Mouse (Mus musculus): ENCODE results near the gene Tsc22d1.

Tsc22d1 gene

DNA sequence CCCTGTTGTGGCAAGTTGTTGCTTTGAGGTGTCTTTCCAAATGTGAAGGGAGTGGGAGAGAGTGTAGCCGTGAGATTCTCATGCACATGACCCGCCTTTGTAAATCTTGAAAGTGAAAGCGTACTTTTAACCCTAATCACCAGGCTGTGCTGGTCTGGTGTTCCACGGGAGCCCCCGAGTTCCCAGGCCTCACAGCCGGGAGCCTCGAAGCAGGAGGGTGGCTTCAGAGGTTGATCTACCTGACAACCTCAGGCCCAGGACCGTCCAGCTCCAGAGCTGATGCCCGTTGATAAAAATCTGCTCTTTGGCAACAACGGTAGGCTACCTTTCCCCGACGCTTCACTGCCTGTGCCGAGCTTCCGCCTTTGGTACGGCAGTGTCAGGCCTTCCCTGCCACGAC lies 72.8 kb downstream of the Tsc22d1 start:
- DNase-seq (ENCODE audit: low spot score): no peak

- DNase-seq (ENCODE audit: low spot score): peak; percentile 6
These were observed 73.6 kb downstream of the Tsc22d1 start for GRCm38 (mm10) chr14:76488101-76489044.

DNA sequence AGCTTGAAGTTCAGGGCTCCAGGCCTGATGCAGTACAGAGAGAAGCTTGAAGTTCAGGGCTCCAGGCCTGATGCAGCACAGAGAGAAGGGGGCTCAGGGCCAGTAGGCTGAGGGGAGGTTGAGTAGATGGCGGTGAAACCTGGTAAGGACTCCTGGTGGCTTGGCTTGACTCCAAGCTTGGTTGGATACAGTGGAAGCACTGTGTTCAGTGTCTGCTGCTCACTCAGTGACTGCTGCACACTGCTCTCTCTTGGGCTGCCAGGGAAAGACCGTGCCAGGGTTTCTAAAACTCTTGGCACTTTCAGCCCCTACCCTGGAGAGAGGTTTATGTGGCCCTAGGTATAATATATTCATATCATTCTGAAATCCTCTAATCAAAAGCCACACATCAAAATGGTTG lies 74.4 kb downstream of the Tsc22d1 start:
- DNase-seq (ENCODE audit: low spot score): peak; percentile 8

DNA sequence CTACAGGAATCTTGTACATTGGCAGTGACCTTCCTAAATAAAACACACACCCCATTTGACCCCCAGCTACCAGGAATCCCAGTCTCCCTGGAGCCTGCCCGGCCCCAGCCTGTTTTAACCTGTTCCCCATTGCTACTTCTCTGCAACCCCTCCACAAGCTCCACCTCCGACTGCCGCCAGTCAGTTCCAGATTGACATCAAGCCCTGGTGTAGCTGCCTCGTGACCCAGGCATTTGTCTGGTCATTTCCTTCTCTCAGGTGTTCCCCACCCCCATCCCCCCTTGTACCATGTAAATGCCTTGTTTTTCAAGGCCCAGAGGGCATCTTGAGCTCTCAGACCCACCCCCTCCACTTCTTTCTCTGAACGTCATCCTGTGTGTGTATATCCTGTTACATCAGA lies 80.3 kb downstream of the Tsc22d1 start:
- no peak for DNase-seq (ENCODE audit: low spot score)

DNA sequence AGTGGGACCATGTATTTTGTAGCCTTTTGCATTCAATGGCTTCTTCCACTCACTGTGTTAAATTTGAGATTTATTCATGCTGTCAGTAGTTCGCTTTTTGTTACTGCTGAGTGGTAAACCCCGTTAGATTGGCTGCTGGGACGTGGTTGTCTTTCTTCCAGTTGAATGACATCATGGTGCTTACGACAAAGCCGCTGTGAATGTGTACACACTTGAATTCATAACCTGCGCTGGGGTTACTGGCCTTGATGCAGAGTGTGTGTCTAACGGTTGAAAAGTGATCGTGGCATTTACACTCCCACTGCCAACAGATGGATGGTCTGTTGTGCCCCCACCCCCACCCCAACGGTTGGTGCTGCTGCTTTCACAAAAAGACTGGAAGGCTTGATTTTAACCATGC lies 82.4 kb downstream of the Tsc22d1 start:
- peak; percentile 7 for DNase-seq (ENCODE audit: low spot score)

- no peak for DNase-seq (ENCODE audit: low spot score)
These were observed 83.4 kb downstream of the Tsc22d1 start for GRCm38 (mm10) chr14:76498210-76498609.

DNA sequence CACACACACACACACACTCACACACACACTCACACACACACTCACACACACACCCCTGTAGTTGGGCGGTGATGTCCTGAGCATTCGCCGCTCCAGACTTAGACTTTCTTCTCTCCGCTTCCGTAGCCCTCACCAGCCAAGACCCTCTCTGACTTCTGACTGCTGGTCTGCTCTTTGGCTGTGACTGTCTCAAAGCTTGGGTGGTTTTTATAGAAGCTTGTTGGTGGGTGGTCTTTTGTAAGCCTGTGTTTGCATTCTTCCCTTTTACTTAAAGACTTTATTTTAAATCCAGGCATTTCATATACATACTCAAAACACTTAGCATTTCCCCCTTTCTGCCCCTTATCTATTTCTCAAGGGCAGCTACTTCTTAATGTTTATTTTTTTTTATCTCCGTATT lies 84.7 kb downstream of the Tsc22d1 start:
- DNase-seq (ENCODE audit: low spot score): no peak

DNA sequence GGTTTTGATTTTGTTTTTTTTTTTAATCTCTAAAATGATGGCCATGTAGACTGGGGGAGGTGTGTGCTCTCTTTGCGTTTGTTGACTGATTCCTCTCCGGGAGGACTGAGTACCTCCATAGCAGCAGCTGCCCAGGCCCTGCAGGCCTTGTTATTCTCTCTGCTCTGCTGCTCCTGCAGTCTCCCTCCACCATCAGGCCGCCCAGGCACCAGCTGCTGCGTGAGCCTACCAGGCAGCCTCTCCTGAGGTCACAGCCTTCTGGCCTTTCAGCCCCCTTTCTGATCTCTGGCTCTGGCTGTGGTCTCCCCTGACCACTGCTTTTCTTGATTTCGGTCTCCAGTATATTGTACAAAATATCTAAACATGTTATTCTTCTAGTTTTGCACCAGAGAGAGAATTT lies 85.3 kb downstream of the Tsc22d1 start:
- DNase-seq (ENCODE audit: low spot score): peak; percentile 8

DNA sequence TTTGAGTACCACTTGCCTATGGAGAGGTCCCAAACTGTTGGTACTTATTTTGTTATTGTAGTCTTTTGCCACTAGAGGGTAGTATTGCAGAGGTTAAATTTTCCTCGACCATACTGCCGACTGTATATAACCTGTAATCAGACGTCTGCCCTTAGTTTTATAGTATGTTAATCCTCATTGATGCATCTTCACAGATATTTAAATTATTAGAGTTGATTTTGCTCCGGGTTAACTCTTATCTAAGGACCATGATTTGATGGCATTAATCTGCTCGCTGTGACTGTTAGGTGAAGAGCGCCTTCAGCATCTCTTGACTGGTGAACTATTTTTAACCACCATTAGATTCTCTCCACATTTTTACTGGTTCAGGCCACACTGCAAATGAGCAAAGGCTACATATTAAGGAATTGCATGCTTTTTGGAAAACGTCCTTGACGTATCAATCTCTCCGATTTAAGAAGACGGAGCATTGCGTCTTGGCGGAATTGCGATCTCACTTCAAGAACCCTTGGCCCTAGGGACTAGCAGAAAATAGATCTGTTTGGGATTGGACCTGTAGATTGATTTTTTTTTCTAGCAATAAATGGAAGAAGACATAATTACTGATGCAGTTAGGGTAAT lies 88.6 kb downstream of the Tsc22d1 start:
- DNase-seq (ENCODE audit: low spot score): peak; percentile 31

DNA sequence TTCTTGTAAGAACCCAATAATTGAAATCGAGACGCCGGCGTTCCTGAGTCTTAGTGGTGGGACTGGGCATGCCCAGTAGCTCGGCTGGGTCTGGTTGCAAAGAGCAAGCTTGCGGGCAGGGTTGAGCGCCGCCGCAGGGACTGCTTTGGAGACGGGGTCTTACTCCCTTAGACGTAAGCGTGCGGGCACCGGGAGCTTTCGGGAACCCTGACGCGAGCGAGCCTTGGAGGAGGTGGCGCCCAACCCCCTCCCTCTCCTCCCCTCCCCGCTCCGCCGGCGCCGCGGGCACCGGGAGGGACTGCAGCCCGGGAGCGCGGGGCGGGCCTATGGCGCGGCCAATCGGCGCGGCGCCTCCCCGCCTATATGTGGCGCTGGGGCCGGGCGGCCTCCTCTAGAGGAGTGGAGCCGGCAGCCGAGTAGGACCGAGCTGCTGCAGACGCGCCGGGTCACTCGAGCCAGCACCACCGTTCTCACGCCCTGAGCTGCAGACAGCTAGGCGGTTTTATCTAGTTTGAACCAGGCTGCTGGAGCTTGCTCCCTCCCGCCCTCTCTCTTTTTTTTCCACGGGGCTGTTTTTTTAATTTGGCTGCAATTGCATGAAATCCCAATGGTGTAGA lies 89.5 kb downstream of the Tsc22d1 start:
- DNase-seq (ENCODE audit: low spot score): peak; percentile 93

GRCm38 (mm10) chr14:76505101-76505438 lies 90.3 kb downstream of the Tsc22d1 start:
- DNase-seq (ENCODE audit: low spot score): peak; percentile 44

- peak; percentile 82 for DNase-seq (ENCODE audit: low spot score)
These were observed 90.9 kb downstream of the Tsc22d1 start for GRCm38 (mm10) chr14:76505439-76506220.

GRCm38 (mm10) chr14:76506425-76507205 lies 91.9 kb downstream of the Tsc22d1 start:
- DNase-seq (ENCODE audit: low spot score): peak; percentile 40

DNA sequence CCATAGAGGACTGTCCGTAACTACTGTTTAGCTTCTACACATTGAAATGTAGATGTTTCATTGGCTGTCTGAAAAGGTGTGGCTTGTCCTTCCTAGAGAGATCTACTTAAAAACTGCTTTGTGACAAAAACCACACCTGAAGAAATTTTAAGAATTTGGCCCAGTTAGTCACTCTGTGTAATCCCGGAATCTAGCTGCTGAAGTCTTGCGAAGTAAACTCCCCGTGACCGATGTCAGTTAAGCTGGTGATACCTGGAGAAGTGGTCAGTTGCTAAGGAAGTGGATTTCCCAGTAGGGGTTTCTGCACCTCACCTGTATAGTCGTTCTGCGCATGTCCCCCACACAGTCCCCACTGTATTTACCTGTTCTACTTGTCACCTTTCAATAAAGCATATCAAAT lies 92.6 kb downstream of the Tsc22d1 start:
- DNase-seq (ENCODE audit: low spot score): no peak

DNA sequence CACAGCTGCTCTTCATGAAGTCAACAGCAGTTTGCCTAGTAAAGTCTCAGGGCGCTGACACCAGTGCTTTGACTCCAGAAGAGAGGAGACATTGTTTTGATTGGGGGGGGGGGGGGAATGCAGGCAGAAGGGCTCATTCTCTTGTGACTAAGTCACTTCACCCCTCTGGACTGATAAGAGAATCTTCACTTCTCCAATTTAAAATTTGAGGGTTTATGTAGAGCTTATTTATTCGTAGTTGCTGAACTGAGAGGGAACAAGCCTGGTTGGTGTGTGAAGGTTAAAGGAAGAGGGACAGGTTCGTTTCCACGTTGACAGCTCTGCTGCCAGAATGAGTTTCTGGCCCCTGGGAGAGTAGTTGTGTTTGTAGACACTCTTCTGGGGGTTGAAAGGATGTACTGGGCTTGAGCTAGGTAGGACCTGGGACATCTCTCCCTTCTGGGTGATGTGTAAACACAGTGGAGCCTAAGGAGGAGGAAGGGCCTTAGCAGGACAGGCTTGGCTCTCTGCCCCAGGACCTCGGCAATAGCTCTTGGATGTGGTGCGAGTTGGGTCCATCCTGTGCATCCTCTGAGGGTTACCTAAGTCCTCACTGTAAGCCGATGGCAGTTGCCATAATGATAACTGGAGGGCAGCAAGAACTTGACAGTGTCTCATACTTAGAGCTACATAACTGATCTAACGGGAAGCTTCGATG lies 93.2 kb downstream of the Tsc22d1 start:
- DNase-seq (ENCODE audit: low spot score): no peak

GRCm38 (mm10) chr14:76508701-76509100 lies 93.9 kb downstream of the Tsc22d1 start:
- no peak for DNase-seq (ENCODE audit: low spot score)

- no peak for DNase-seq (ENCODE audit: low spot score)
These were observed 97.2 kb downstream of the Tsc22d1 start for GRCm38 (mm10) chr14:76511971-76512370.

- DNase-seq (ENCODE audit: low spot score): no peak
These were observed 98.8 kb downstream of the Tsc22d1 start for GRCm38 (mm10) chr14:76513395-76514049.

DNA sequence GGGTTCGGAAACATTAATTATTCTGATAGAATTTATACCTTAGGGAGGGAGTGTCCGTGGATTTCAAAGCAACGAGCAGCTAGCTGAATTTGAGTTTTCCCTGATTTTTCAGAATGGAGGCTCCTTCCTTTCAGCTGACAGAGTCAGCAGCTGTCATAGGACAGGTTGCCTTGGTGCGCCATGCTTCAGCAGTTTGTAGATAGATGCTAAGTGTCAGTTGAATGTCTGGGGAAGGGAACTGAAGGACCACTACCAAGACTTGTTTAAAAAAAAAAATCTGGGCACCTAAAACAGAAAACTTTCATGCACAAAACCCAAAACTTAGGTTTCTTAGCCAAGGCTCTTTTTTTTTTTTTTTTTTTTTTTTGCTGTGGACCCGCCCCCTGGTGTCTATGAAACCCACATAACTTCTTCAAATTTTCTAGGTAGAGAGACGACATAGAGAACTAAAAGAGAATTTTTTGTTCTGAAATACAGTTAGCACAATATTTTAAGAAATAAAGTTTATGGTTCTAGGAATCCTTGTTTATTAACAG lies 99.4 kb downstream of the Tsc22d1 start:
- DNase-seq (ENCODE audit: low spot score): no peak

DNA sequence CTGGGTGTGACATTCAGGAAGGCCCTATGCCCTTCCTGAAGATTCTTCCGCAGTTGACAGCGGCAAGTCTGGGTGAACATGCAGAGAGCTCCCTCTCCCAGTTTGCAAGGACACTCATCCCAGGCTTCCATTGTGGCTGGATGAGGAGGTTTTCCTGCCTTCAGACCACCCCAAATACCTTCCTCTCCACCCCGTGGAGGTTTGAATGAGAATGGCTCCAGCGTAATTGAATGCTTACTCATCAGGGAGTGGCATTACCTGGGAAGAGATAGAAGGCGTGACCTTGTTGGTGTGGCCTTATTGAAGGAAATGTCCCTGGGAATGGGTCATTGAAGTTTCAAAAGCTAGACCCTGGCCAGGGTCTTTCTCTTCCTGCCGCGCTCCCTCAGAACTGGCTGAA lies 100.9 kb downstream of the Tsc22d1 start:
- no peak for DNase-seq (ENCODE audit: low spot score)
